Mouse (Mus musculus) testis, postnatal 14 days (tissue): Measurements from ENCODE around the gene Spred2.
"Not testable (repeated sequence)": the region's sequence is repeated elsewhere in the genome, so short reads cannot be mapped to it uniquely, and the experiment has no call there.

Source experiments
- DNase-seq: peaks from one replicate; pipeline ENCODE4 v3.0.0; 2021; ENCODE audit warnings: low spot score

Gene Spred2

GRCm38 (mm10) chr11:20054617-20055016 lies 130.4 kb downstream of the Spred2 start:
- no peak for DNase-seq

- no peak for DNase-seq
These were observed 132.0 kb downstream of the Spred2 start for GRCm38 (mm10) chr11:20056168-20056567.

GRCm38 (mm10) chr11:20057429-20057828 lies 133.3 kb downstream of the Spred2 start:
- no peak for DNase-seq

GRCm38 (mm10) chr11:20059736-20060135 lies 135.6 kb downstream of the Spred2 start:
- DNase-seq = no peak

- not testable (repeated sequence) for DNase-seq
These were observed 138.6 kb downstream of the Spred2 start for GRCm38 (mm10) chr11:20062801-20063200.

GRCm38 (mm10) chr11:20064086-20064485 lies 139.9 kb downstream of the Spred2 start:
- DNase-seq = not testable (repeated sequence)

- DNase-seq = no peak
These were observed 140.8 kb downstream of the Spred2 start for GRCm38 (mm10) chr11:20064926-20065325.

GRCm38 (mm10) chr11:20066106-20066505 lies 141.9 kb downstream of the Spred2 start:
- no peak for DNase-seq

- no peak for DNase-seq
These were observed 143.3 kb downstream of the Spred2 start for GRCm38 (mm10) chr11:20067521-20067920.

- DNase-seq = no peak
These were observed 144.3 kb downstream of the Spred2 start for GRCm38 (mm10) chr11:20068346-20069004.

- DNase-seq = no peak
These were observed 148.0 kb downstream of the Spred2 start for GRCm38 (mm10) chr11:20072174-20072573.

GRCm38 (mm10) chr11:20072826-20073225 lies 148.7 kb downstream of the Spred2 start:
- no peak for DNase-seq
